Mouse (Mus musculus) kidney, adult 2 months (tissue): ENCODE data around the gene Rin2.

ENCODE experiments used
- CTCF ChIP-seq: fragments of 200-500 bp; conservative IDR thresholded peaks from 2 replicates; pipeline ENCODE4 v1.5.1; 2011; ENCODE audit warnings: low read depth, mild to moderate bottlenecking, control low read depth, low read length, moderate library complexity, mixed read lengths; ENCODE audit not compliant: insufficient read depth, insufficient read length
- POLR2A ChIP-seq: fragments of 200-500 bp; IDR thresholded peaks from one replicate; pipeline ENCODE4 v1.6.1; 2011; ENCODE audit warnings: low read depth, low read length, control low read depth

GRCm38 (mm10) chr2:145880887-145881747 is 206.1 kb downstream of the Rin2 start:
- TF ChIP-seq CTCF (no peak), POLR2A (no peak)
